In genomic region chr12:99756914-99757687, GRCm38 (mm10) we compare ENCODE assay signal across 8 mouse cellular contexts.
DNase-seq lines count a peak whose midpoint lies in the region; ATAC-seq and TF ChIP-seq lines count a peak whose summit lies in the region.
"Had no signal": no experiment of that assay in that cellular context is flagged by ENCODE, and none has a peak within 500 bp of the region (broad histone marks: within the 10 kb centered on the region; RNA-seq: fewer than 3 reads in every experiment).

No protein-coding gene starts in this region.

- no peak overlapping the region for H3K27ac ChIP-seq in lung, postnatal 0 days (ENCODE audit: low read length)
- peak overlapping the region; percentile 60 for H3K27ac ChIP-seq in hindbrain, embryonic 10.5 days
- peak overlapping the region; percentile 71 for H3K27ac ChIP-seq in midbrain, embryonic 10.5 days (replicated peaks)
- no peak overlapping the region for H3K27ac ChIP-seq in stomach, postnatal 0 days (replicated peaks)

- H3K27me3 ChIP-seq in lung, postnatal 0 days (replicated peaks; ENCODE audit: insufficient read depth, low read length), result no peaks in the 10 kb centered on the region
- H3K27me3 ChIP-seq in hindbrain, embryonic 10.5 days (ENCODE audit: insufficient read depth, poor library complexity, severe bottlenecking), result no peaks in the 10 kb centered on the region
- peaks cover 48% of the 10 kb centered on the region for H3K27me3 ChIP-seq in midbrain, embryonic 10.5 days (ENCODE audit: low read depth, poor library complexity, severe bottlenecking)
- no peaks in the 10 kb centered on the region for H3K27me3 ChIP-seq in stomach, postnatal 0 days (ENCODE audit: control insufficient read depth, insufficient read depth, low read length)

- TF ChIP-seq EP300 in lung, postnatal 0 days (IDR thresholded peaks at IDR 0.05), result no peak
- TF ChIP-seq EP300 in stomach, postnatal 0 days (optimal IDR thresholded peaks at IDR 0.05), result no peak

- 51% methylated on average over 18 of the region's 18 CpGs for WGBS in lung, postnatal 0 days
- 68% methylated on average over 18 of the region's 18 CpGs for WGBS in hindbrain, embryonic 10.5 days
- whole genome bisulfite sequencing in midbrain, embryonic 10.5 days, result 39% methylated on average over 18 of the region's 18 CpGs
- 43% methylated on average over 18 of the region's 18 CpGs for WGBS in stomach, postnatal 0 days

- no peaks in the 10 kb centered on the region for H3K9me3 ChIP-seq in lung, postnatal 0 days (ENCODE audit: low read length)
- H3K9me3 ChIP-seq in hindbrain, embryonic 10.5 days, result no peaks in the 10 kb centered on the region
- no peaks in the 10 kb centered on the region for H3K9me3 ChIP-seq in midbrain, embryonic 10.5 days (replicated peaks)
- H3K9me3 ChIP-seq in stomach, postnatal 0 days (ENCODE audit: control insufficient read depth, low read length), result no peaks in the 10 kb centered on the region

- no peak for TF ChIP-seq CTCF in lung, postnatal 0 days (IDR thresholded peaks at IDR 0.05)
- no peak for TF ChIP-seq CTCF in stomach, postnatal 0 days (IDR thresholded peaks at IDR 0.05; ENCODE audit: low read depth)

- no peak overlapping the region for H3K9ac ChIP-seq in lung, postnatal 0 days (replicated peaks; ENCODE audit: low read depth)
- no peak overlapping the region for H3K9ac ChIP-seq in stomach, postnatal 0 days (ENCODE audit: low read length)

- H3K36me3 ChIP-seq in lung, postnatal 0 days (ENCODE audit: insufficient read depth, low read length), result no peaks in the 10 kb centered on the region
- no peaks in the 10 kb centered on the region for H3K36me3 ChIP-seq in hindbrain, embryonic 10.5 days
- no peaks in the 10 kb centered on the region for H3K36me3 ChIP-seq in midbrain, embryonic 10.5 days
- no peaks in the 10 kb centered on the region for H3K36me3 ChIP-seq in stomach, postnatal 0 days (ENCODE audit: control insufficient read depth, insufficient read depth, low read length)
- H3K36me3 ChIP-seq: G1E had no signal

- no peak overlapping the region for H3K4me3 ChIP-seq in lung, postnatal 0 days (ENCODE audit: low read depth, low read length)
- H3K4me3 ChIP-seq in hindbrain, embryonic 10.5 days, result no peak overlapping the region
- peak overlapping the region; percentile 43 for H3K4me3 ChIP-seq in midbrain, embryonic 10.5 days
- peak overlapping the region; percentile 4; the same call in 1 of the 2 replicates for H3K4me3 ChIP-seq in stomach, postnatal 0 days (ENCODE audit: low read depth, low read length)

- peaks cover 4% of the 10 kb centered on the region; the same call in 1 of the 2 replicates for H3K4me1 ChIP-seq in lung, postnatal 0 days (ENCODE audit: insufficient read depth, low read depth, low read length)
- peaks cover 19% of the 10 kb centered on the region for H3K4me1 ChIP-seq in hindbrain, embryonic 10.5 days (replicated peaks)
- H3K4me1 ChIP-seq in midbrain, embryonic 10.5 days, result peaks cover 30% of the 10 kb centered on the region
- H3K4me1 ChIP-seq in stomach, postnatal 0 days (replicated peaks; ENCODE audit: control insufficient read depth, insufficient read depth), result no peaks in the 10 kb centered on the region

- no peak for ATAC-seq in lung, postnatal 0 days
- peak; percentile 10; the same call in 1 of the 2 replicates for ATAC-seq in stomach, postnatal 0 days (ENCODE audit: low FRiP score, low TSS enrichment)
- ATAC-seq in megakaryocyte progenitor cell, adult 5-6 weeks (replicated peaks; ENCODE audit: poor library complexity), result no peak

- peak; percentile 35 for DNase-seq in lung, postnatal 0 days (ENCODE audit: low spot score)
- DNase-seq in lung, postnatal 36 days, result no peak
- DNase-seq in hindbrain, embryonic 10.5 days (ENCODE audit: low spot score), result no peak
- DNase-seq in midbrain, embryonic 10.5 days (ENCODE audit: low spot score), result peak; percentile 51
- DNase-seq in stomach, postnatal 0 days (ENCODE audit: low spot score), result no peak
- no peak for DNase-seq in thymus, postnatal 4 days

- peak overlapping the region; percentile 19; the same call in 1 of the 2 replicates for H3K4me2 ChIP-seq in lung, postnatal 0 days (replicated peaks; ENCODE audit: low read depth, low read length)
- peak overlapping the region; percentile 23 for H3K4me2 ChIP-seq in stomach, postnatal 0 days (replicated peaks; ENCODE audit: low read depth)

Comparison
In these comparisons a context has a peak if more than half of its experiments do, and no peak if none do; other contexts are left out.
1. DNase-seq: peak in lung, postnatal 0 days (single experiment) and midbrain, embryonic 10.5 days (single experiment); none in lung, postnatal 36 days (single experiment), hindbrain, embryonic 10.5 days (single experiment), stomach, postnatal 0 days (single experiment) and thymus, postnatal 4 days (single experiment).
2. H3K27ac ChIP-seq: peak in hindbrain, embryonic 10.5 days (single experiment) and midbrain, embryonic 10.5 days (single experiment); none in lung, postnatal 0 days (single experiment) and stomach, postnatal 0 days (single experiment).
3. H3K4me3 ChIP-seq: peak in midbrain, embryonic 10.5 days (single experiment) and stomach, postnatal 0 days (single experiment); none in lung, postnatal 0 days (single experiment) and hindbrain, embryonic 10.5 days (single experiment).